Mouse (Mus musculus) small intestine, adult 2 months (tissue): ENCODE data around the gene Patl1.

Experiments
- CTCF ChIP-seq: fragments of 200-500 bp; IDR thresholded peaks from 2 replicates; pipeline ENCODE4 v1.5.1; 2012; ENCODE audit warnings: low read depth, mild to moderate bottlenecking, control low read depth, inconsistent platforms, low read length, moderate library complexity, mixed read lengths; ENCODE audit not compliant: insufficient replicate concordance, insufficient read length; ENCODE audit errors: extremely low read depth
- POLR2A ChIP-seq: fragments of 200-500 bp; IDR thresholded peaks from 2 replicates; pipeline ENCODE4 v1.6.1; 2012; ENCODE audit warnings: low read depth, mild to moderate bottlenecking, control low read depth, inconsistent platforms, low read length, moderate library complexity

DNA sequence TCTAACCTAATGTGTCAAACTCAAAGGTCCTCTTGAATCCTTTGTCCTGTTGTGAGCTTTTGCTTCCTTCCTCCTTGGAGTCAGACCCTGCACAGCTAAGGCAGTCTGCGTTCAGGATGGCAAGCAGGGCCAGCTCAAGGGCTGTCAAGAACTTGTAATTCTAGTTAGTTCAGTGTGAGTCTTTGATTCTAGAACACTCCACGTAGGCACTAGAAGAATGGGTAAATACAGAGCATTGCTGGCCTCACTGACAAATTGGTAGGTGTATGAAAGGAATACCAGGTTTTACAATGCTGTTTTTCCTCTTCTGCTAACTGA is 62.0 kb downstream of the Patl1 start:
- no peak for TF ChIP-seq CTCF
- TF ChIP-seq POLR2A = no peak
